Mouse (Mus musculus) monocyte, adult 2 months (primary cell): ENCODE measurements around the gene Mob3b.
"Not testable (repeated sequence)": the region's sequence is repeated elsewhere in the genome, so short reads cannot be mapped to it uniquely, and the experiment has no call there.

Experiments used
- DNase-seq, 2 experiments: peaks; one replicate each; pipeline ENCODE4 v3.0.0; 2022; ENCODE audit warnings: low spot score in 2 of 2, low read depth in 1 of 2

Mob3b gene

DNA sequence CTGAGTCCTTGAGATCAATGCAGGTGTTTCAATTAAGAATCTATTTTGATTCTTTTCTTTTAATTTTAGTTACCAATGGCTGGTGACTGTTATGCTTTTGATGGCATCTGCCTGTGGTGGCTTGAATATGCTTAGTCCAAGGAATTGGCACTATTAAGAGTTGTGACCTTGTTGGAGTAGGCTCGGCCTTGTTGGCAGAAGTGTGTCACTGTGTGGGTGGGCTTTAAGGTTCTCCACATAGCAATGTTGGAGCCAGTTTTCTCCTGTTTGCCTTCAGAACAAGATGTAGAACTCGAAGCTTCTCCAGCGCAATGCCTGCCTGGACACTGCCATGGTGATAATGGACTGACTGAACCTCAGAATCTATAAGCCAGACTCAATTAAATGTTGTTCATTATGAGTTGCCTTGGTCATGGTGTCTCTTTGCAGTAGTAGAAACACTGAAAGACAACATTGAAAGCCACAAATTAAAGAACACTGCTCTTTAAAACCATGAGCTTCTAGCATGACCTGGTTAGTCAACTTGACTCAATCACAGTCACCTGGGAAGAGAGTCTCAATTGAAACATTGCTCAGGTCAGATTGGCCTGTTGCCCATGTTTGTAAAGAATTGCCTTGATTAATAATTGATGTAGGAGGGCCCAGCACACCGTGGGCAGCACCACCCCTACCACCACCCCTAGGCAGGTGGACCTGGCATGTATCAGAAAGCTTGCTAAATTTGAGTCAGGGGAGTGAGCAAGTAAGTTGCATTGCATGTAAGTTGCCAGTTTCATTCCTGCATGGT lies 180.2 kb downstream of the Mob3b start:
- no peak for DNase-seq

DNA sequence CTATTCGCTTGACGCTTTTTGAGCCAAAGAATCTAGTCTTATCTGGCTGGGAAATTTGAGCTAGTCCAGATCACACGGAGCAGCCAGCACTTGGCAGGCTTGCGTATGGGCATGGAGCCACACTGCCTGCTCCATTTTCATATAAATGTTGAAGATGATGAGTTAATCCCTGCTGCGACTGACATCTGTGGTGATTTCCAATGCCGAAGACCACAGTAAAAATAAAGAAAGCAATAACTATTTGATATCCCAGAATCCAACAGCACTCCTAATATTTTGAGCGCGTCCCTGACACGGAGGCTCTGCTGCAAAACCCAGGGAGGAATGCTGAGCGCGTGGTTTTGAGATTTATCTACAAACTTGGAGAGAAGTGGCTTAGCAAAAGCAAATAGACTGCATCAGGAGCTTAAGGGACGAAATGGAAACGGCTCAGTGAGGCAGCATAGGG lies 180.9 kb downstream of the Mob3b start:
- no peak for DNase-seq

DNA sequence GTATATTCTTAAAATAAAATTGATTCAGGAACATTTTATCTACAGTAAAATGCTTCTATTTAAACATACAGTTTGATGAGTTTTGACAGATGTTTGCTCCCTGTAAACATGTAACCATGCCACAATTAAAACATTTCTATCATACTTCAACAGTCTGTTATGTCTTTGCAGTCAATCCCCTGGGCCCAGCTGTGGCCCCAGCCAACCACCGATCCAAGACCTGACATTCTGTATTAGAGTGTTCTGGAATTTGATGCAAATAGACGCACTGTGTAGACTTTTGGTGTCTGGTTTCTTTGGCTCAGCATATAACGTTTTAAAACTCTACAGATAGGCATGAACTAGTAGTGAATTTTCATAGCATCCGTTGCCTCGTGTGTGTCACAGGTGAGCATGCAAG lies 182.5 kb downstream of the Mob3b start:
- no peak for DNase-seq

DNA sequence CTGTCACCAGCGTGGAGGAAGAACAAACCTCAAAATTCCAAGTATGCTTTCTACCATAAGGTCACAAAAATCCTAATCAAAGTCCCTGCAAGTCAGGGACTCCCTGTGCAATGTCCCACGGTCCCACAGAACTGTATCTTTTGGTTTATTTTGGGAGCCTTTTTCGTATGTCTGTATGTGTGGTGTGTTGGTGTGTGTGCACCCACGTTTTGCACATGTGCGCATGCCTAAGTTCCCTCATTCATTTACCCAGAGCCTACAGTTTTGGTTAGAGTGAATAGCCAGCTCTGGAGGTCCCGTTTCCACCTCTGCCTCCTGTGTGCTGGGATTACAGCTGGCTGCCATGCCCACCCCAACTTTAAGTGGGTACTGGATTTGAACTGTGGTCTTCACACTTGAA lies 189.7 kb downstream of the Mob3b start:
- no peak for DNase-seq

DNA sequence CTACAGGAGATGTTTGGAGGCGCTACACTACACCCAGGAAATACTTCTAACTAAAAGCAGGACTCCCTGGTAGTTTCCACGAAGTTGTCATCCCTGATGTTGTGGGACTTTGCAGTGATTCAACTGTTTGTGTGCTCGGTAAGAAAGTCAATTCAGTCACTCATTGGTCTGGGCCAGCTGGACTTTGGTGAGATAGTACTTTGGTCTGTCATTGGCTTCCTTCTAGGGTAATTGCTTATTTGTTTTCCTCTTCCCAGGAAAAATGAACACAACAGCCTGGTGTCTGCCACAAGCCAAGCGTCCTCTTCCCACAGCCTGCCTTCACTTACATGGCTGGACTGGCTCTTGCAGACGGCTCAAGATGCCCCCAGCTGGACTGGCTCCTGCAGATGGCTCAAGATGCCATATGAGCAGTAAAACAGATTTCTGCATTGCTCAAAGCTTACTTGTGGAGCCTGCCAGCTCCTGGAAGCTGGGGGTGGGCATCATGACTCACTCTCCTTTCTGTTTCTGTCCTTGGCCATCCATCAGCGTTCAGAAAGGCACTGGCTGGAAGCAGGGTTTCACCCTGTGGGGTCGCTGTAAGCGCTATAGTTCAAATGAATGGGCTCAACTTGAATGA lies 190.8 kb downstream of the Mob3b start:
- no peak for DNase-seq

DNA sequence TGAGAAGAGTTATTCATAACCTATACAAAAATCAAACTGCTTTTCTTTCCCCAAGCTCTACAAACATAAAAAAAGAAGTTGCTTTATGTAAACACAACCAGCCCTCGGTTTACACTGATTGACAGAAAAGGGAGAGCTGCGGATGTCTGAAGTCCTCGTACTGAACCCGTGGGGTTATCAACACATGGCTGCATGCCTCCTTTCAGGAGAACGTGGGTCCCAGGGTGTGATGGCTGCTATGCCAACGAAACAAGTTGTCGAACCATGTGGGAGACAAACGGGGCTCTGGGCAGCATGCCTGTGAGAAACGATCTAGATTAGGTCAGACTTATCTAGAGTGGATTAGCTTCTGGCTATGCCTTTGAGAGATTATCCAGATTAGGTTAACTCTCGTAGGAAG lies 192.4 kb downstream of the Mob3b start:
- DNase-seq = no peak

DNA sequence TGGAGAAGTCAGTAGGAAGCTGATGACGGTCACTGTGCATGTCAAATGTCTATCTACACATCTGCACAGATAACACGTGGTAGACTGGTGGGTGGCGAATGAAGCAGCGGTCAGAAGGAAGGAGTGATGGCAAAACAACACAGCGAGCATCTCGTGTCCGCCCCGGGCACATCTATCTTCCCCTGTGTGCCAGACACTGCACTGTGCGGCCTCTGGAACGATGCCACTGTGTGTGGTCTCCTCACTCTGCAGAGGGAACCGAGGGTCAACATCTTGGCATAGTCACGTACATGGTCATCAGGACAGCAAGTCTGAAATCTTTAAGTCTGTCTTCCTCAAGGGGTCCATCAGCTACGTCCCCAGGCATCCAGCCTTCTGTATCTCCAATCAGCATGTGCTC lies 193.3 kb downstream of the Mob3b start:
- no peak for DNase-seq

DNA sequence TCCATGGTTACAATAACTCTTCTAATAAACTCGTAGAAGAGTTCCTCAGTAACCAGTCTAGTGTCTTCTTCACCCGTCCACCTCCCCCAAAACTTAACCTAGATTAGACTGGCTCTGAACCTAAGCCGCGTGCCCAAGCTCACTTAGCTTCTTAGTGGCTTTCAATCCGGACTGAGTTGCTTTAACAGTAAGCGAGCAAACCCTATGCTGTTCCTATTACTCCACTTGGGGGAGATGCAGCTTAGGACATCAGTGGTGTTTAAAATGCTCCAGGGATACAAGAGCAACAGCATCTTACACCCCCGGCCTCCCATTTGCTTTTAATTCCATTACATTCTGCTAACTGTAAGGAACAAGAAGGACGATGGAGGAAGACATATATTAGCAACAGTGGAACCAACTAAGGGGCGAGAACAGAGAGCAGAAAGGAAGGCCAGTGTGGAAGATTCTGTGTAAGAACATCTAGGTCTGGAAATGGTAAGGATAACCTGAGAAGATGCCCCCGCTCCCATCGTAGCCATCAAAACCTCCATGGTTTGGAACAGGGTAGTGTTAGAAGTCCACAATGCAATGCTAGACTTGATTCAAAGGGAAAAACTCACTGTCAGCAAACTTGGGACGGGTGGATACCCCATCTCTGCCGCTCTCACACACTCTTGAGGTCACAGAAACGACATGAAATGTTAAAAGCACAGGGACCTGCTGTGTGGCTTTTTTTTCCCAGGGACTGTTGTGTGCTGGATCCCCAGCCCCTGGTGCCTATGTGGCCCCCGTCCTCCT lies 196.3 kb downstream of the Mob3b start:
- DNase-seq = no peak

DNA sequence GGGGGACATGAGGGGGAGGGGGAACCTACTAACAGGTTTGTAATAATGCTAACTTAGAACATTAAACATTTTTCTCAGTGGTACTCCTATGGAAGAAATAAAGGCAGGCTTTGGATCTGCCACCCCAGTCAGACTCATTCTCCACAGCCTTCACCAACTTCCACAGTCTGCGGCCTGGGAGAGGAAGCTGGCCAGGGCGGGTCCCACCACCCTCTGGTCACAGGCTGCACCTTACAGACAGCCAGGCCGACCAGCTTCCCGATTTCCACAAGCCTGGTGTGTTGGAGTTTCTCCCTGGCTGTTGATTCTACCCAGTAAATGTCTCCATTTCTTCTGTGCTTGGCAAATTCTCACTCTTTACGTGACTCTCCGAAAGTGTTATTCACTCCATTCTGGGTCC lies 197.8 kb downstream of the Mob3b start:
- peak; percentile 33 for DNase-seq

DNA sequence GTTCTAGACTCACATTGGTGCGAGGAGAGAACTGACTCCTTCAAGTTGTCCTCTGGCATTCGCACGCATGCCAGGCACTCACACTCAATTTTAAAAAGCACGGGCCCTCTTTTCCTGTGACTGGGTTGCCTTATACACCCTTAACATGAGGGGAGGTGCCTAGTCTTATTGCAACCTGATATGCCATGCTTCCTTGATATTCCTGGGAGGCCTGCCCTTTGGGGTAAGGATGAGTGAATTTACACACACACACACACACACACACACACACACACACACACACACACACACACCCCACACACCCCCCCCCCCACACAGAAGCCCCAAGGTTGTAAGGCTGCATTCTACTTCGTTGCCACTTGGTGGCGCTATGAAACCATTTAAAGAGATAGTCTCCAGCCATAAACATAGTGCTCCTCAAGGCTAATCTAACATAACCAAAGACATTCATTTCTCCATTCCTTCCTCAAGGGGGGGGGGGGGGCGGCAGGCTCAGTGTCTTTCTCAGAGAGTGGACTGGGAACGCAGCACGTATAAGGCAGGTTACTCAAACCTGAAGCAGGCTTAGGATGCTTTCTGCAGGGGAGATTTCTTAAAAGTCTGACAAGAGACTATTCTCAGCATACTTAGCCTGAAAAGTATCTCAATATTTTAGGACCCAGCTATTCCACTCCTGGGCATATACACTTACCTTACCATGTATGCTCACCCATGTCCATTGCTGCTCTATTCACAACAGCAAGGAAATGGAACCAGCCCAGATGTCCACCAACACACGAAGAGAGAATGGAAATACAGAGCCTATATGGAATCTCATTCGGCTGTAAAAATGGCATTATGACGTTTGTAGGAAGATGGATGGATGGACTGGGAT lies 198.9 kb downstream of the Mob3b start:
- DNase-seq = no peak

DNA sequence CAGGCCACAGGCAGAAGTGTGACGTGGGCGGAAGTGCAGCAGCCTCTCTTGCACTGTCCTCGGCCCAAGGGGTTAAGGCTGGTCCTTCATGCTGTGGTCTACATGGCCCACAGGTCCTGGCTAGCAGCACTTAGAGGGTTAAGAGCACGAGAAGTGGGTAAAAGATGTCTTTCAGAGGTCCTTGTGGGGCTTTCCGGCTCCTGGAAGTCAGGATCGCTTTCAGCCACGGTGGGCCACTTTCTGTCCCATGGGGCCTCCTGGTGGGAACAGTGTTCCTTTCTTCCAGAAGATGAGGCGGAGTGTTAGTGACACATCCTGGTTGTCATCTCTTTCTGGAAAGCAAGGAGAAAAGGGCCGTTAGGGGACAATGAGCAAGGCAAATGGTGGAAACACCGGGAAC lies 203.6 kb downstream of the Mob3b start:
- DNase-seq = no peak

DNA sequence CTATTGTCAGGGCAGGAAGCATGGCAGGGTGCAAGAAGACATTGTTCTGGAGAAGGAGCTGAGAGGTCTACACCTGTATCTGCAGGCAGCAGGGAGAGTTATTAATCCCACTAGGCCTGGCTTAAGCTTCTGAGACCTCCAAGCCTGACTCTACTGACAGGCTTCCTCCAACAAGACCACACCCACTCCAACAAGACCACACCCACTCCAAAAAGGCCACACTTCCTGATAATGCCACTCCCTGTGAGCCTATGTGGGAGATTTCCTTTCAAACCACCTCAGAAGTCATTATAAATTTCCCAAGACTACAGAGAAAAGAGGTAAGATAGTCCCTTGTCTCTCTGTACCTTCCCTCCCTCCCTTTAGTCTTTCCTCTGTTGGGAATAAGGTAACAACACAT lies 210.1 kb downstream of the Mob3b start:
- no peak for DNase-seq

DNA sequence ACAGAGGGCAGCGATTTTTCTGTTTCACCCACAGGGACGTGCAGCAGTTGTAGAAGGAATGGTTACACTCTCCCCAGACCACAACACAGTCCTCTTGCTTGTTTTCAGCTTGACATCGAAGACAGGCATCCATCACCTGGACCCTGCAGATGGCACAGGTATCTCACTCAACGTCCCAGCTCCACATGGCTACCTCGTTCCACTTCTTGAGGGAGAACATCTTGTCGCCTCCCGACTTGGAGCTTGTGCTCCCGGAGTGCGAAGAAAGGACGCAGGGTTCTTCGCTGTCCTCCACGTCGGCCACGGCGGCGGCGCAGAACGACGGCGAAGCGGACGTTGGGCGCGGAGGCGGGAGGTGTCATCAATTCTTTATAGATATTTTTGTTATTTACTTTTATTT lies 216.2 kb downstream of the Mob3b start:
- DNase-seq = no peak

DNA sequence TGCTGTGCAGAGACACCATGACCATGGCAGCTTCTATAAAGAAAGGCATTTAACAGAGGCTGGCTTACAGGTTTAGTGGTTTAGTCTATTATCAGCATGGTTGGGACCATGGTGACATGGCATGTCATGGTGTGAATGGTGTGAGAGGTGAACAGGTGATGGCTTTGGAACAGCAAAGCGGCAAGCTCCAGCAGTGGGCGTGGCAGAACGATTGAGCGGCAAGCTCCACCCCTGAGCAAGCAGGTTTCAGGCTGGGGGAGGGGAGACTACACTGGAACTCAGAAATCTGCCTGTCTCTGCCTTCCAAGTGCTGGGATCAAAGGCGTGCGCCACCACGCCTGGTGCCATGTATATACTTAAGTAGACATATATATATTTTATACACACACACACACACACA lies 228.9 kb downstream of the Mob3b start:
- DNase-seq = not testable (repeated sequence)

DNA sequence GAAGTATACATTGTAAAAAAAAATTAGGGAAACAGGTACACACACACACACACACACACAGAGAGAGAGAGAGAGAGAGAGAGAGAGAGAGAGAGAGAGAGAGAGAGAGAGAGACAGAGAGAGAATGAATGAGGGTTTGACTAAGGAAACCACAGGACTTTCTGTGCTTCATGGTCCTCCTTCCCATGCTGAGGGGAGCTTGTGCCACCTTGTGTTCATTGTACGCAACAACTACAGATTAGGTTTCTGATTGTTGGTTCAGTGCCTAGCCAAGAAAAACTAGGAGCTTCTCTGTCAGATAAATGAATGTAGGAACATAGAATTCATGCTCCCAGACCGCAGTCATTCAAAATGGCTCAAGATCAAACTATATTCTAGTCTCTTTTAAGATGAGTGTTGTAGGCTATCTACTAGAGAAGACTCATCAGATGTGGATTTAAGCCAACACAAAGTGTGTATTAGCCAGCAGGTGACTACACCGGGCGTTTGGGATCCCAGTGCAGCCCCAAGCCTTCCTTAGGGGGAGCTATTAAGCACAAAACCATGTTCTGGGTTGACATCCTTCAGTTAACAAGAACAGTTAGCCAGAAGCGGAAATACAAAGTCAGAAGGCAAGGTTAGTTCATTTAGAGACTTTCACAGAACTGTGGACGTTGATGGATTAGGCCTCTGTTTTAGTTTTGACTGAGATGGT lies 235.0 kb downstream of the Mob3b start:
- no peak for DNase-seq

DNA sequence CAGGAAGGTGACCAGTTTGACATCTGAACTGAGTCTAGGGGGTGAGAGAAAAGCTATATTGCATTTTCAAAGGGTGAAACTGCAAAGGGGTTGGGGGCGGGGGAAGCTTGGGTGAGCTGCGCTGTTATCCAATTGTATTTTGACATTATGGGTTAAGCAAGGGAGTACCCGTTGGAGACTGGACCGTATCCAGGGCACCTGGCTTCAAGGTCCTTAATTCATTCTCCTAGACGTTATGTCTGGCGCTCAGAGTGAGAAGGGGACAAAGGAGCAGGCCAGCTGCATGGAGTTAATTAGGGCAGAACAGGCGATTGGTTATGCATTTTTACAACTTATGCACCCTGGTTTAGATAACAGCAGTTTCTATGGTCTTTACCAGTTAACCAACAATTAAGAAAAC lies 239.9 kb downstream of the Mob3b start:
- DNase-seq = no peak

DNA sequence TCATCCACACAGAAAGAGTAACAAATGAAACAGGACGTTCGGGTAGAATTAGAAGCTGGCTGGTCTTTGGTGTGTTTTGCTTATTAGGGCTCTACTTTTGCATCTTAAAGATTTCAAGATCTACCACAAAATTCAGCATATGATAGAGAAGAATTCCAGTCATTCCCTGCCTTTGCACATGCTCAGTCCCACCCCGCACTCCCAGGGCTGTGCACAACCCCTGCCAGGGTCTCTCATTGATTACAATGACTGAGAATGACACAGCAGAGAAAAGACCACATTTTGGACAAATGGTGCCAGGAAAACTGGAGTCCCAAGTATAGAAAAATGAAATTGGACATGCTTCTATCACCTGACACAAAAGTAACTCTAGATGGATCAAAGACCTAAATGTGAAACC lies 245.1 kb downstream of the Mob3b start:
- DNase-seq = no peak

DNA sequence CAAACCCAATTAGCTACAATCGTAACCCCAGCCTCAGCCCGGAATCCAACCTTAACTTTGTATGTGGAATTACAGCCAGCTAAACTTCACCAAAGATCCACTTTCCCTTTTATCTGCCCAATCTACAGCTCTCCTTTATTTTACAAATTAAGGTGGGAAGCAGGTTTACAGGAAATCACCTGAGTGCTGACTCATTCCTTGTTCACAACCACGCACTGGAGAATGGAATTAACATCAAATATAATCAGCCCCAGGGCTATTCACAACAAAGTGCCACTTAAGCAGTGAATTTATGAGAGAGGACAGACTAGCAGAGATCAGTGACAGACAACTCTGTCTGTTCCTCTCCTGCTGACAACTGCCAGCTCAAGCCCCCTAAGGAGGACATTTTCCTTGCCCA lies 245.9 kb downstream of the Mob3b start:
- no peak for DNase-seq

DNA sequence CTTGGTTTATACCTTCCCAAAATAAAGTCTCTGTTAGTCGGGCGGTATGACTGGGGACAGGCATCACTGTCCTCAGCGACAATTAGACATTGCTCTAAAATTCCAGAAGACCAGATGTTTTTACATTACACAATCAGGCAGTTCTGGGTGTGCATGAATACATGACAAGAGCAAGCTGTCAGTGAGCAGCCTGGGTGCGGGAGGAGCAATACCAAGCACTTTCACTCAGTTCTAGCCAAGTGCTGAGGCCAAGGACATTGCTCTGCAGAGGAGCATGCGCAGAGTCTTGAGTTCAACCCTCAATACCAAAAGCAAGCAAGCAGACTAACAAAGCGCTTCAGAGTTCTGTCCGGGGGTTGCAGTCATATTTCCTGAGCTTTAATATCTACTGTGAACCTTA lies 249.2 kb downstream of the Mob3b start:
- DNase-seq = no peak

DNA sequence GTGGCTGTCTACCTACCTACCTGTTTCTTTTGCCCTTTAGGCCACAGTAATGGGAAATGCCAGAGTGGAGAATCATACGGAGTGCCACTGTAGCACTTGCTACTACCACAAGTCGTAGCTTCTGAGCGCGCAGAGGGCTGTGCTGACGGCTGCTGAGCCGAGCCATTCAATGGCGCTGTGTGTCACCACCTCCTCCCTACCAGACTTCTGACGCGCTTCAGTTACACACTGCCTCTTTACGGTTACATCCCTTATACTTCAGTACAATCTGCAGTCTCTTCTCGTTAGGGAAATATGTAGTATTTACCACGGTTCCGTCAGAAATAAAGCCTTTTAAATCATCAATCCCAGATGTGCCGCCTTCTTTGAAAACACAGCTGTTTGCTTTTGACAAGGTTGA lies 250.3 kb downstream of the Mob3b start:
- no peak for DNase-seq

DNA sequence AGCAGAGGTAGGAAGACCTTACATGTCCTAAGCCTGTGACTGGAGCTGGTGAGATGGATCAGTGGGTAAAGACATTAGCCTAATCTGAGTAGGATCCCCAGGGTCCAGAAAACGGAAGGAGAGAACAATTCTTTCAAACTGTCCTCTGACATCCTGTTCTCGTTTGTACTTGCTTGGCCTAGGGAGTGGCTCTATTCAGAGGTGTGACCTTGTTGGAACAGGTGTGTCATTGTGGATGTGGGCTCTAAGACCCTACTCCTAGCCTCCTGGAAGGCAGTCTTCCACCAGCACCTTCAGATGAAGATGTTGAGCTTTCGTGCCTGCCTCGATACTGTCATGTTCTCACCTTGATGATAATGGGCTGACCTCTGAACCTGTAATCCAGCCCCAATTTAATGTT lies 251.1 kb downstream of the Mob3b start:
- DNase-seq = no peak
